Mouse (Mus musculus) bone marrow macrophage, adult 2 months (primary cell): Measurements from ENCODE around the gene Dalrd3.

ENCODE experiments used
- CTCF ChIP-seq: IDR thresholded peaks from 2 replicates; pipeline ENCODE4 v1.5.1; 2012; ENCODE audit warnings: low read depth, mild to moderate bottlenecking, low read length, moderate library complexity
- POLR2A ChIP-seq: IDR thresholded peaks from 2 replicates; pipeline ENCODE4 v1.6.1; 2012; ENCODE audit warnings: mild to moderate bottlenecking, low read depth, low read length, borderline replicate concordance

GRCm38 (mm10) chr9:108531496-108531895 lies 38.2 kb upstream of the Dalrd3 start:
- TF ChIP-seq POLR2A: no peak
- TF ChIP-seq CTCF: no peak
